Mouse (Mus musculus) lung, embryonic 14.5 days (tissue): ENCODE data around the gene Gm49450. TPM values are rescaled to one million over a fixed set of nuclear protein-coding genes. Genes with fewer than 3 reads are reported as not detected.
A peak's percentile ranks its signal among the peaks of the same experiment; 100 is the strongest.

ENCODE experiments used
- ATAC-seq: fragments of 200-750 bp; cut with Nextera tagmentation; 2 replicates; pipeline ENCODE4 v1.8.0; 2017; ENCODE audit warnings: mild to moderate bottlenecking, moderate TSS enrichment, moderate library complexity; ENCODE audit not compliant: insufficient read depth
- DNase-seq: peaks from one replicate; pipeline ENCODE4 v3.0.0-alpha.2; 2015
- H3K27ac ChIP-seq: fragments of 300-500 bp; sonication (generic); 2 replicates; pipeline ENCODE4 v1.5.1; 2014; ENCODE audit warnings: low read depth, mild to moderate bottlenecking, moderate library complexity
- H3K27me3 ChIP-seq: fragments of 300-500 bp; sonication (generic); 2 replicates; pipeline ENCODE4 v1.6.1; 2014; ENCODE audit warnings: low read length, control low read depth; ENCODE audit not compliant: insufficient read depth
- H3K36me3 ChIP-seq: fragments of 300-500 bp; sonication (generic); 2 replicates; pipeline ENCODE4 v1.6.1; 2014; ENCODE audit warnings: control low read depth; ENCODE audit not compliant: insufficient read depth
- H3K4me1 ChIP-seq: fragments of 300-500 bp; sonication (generic); 2 replicates; pipeline ENCODE4 v1.6.1; 2014; ENCODE audit warnings: antibody characterized with exemption, control low read depth; ENCODE audit not compliant: insufficient read depth
- H3K4me2 ChIP-seq: fragments of 300-500 bp; sonication (generic); 2 replicates; pipeline ENCODE4 v1.6.1; 2014; ENCODE audit warnings: mild to moderate bottlenecking
- H3K4me3 ChIP-seq: fragments of 300-500 bp; sonication (generic); 2 replicates; pipeline ENCODE4 v1.5.1; 2014; ENCODE audit warnings: low read depth, low read length
- H3K9ac ChIP-seq: fragments of 300-500 bp; sonication (generic); 2 replicates; pipeline ENCODE4 v1.6.1; 2014
- H3K9me3 ChIP-seq: fragments of 300-500 bp; sonication (generic); 2 replicates; pipeline ENCODE4 v1.6.1; 2016; ENCODE audit warnings: low read depth, low read length, control low read depth
- CTCF ChIP-seq: IDR thresholded peaks from 2 replicates; pipeline ENCODE4 v1.5.1; 2016; ENCODE audit warnings: antibody characterized with exemption, low read depth
- WGBS: fragments of 180-500 bp; shearing (Covaris S2); extraction: QIAGEN DNeasy Blood & Tissue Kit; methylation state at CpG from one replicate; pipeline ENCODE4 v1.1.7; 2014; 5-methylcytosine and 5-hydroxymethylcytosine counted together
- polyA plus RNA-seq: library from polyadenylated mRNA; unstranded; fragments of >200 nt; fragmentation: Nextera tagmentation; extraction: Ambion mirVana; gene quantifications from 2 replicates; pipeline ENCODE4 v1.2.1, GENCODE M21; 2014

The Gm49450 gene
- polyA plus RNA-seq = not detected in 2 replicates

DNA sequence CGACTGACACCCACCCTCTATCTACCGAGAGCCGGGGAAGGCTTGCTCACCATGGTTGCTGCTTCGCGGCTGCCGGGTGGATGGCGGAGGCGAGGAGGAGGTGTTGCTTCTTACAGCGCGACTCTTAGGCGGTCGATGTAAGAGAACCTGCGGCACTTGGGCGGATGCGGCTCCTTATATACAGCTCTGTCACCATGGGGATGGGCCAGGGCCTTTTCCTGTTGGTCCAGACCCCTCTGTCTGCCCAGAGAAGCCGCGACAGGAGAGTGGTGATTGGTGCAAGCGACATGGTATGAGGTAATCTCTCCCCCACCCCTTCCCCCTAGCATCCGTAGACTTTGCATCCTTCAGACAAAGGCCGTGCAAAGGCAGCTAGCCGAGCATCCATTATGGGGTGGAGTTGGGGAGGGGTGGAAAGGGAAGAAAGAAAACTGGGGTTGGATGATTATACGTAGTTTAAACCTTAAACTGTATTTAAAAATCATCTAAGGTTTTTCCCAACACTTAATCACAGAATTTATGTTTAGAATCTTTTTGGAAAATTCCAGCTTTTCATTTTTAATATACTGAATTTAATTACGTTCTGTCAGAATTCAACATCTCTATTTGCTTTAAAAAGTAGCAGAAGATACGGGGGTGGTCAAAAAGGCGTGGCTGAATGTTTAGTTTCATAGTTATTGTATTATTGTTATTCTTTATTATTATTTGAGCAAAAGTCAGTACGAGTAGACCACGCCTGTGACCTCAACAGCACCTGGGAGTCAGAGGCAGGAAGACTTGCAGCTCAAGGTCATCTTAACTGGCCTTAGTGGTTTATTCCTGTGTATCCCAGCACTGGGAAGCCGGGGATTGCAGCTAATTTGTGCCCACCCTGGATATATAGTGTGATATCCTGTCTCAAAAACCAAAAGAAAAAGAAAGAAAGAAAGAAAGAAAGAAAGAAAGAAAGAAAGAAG lies at the start of gene Gm49450, which contains the start of gene Tuba1a:
TSS of gene Gm49450 (minus strand) at position 151 of the 956 bp plus-strand sequence.
TSS of gene Tuba1a (minus strand) at position 303 of the 956 bp plus-strand sequence.
- H3K27ac ChIP-seq = peak within 1 kb of the TSS; percentile 98
- 6% methylated on average over 28 of the region's 28 CpGs for WGBS

DNA sequence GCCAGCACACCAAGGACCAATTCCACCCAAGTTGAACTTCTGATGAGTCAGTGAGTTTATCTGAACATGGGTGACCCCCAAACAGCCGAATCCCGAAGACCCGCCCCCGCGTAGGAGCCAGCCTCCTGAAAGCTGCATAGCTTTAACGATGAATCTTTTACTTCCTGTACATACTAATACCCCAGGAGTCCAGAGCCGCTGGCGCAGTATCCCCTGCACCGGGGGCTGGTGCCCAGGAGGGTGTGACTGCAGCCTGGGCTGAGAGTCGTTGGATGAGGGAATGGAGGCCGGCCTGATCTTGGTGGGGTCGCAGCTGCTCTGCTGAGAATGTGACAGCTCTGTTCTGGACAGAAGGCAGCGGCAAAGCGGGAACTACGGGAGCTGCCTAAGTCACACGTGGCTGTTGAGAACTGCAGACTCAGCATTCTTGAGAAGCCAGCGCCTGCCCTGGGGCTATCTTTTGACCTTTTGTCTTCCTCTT lies 48.1 kb upstream of the Gm49450 start:
- Histone ChIP-seq H3K4me1 (peaks cover 8% of the 10 kb centered on the region; the same call in 1 of the 2 replicates), H3K27ac (peak overlapping the region; percentile 33; the same call in 1 of the 2 replicates), H3K36me3 (no peaks in the 10 kb centered on the region), H3K4me3 (peak overlapping the region; percentile 22), H3K4me2 (peak overlapping the region; percentile 61), H3K9me3 (no peaks in the 10 kb centered on the region), H3K9ac (peak overlapping the region; percentile 34; the same call in 1 of the 2 replicates), H3K27me3 (no peaks in the 10 kb centered on the region)
- 10% methylated on average over 17 of the region's 17 CpGs for WGBS
- peak; percentile 72 for DNase-seq
- peak; percentile 59; the same call in 1 of the 2 replicates for ATAC-seq
- no peak for TF ChIP-seq CTCF

More for the DNA sequence above, at the start of gene Gm49450, which contains the start of gene Tuba1a:
- no peak for TF ChIP-seq CTCF
- no peaks in the 10 kb centered on the region; the same call in 1 of the 2 replicates for H3K4me1 ChIP-seq
- DNase-seq (peak; percentile 98), ATAC-seq (peak; percentile 99)
- peak within 1 kb of the TSS; percentile 78 for H3K4me3 ChIP-seq
- peak within 1 kb of the TSS; percentile 75 for H3K4me2 ChIP-seq
- H3K9me3 ChIP-seq = no peaks in the 10 kb centered on the region
- H3K36me3 ChIP-seq = 0 out of 2 replicates have a peak, but pooled peaks cover 7% of the 10 kb centered on the region
- peak within 1 kb of the TSS; percentile 95 for H3K9ac ChIP-seq
- H3K27me3 ChIP-seq = no peaks in the 10 kb centered on the region

DNA sequence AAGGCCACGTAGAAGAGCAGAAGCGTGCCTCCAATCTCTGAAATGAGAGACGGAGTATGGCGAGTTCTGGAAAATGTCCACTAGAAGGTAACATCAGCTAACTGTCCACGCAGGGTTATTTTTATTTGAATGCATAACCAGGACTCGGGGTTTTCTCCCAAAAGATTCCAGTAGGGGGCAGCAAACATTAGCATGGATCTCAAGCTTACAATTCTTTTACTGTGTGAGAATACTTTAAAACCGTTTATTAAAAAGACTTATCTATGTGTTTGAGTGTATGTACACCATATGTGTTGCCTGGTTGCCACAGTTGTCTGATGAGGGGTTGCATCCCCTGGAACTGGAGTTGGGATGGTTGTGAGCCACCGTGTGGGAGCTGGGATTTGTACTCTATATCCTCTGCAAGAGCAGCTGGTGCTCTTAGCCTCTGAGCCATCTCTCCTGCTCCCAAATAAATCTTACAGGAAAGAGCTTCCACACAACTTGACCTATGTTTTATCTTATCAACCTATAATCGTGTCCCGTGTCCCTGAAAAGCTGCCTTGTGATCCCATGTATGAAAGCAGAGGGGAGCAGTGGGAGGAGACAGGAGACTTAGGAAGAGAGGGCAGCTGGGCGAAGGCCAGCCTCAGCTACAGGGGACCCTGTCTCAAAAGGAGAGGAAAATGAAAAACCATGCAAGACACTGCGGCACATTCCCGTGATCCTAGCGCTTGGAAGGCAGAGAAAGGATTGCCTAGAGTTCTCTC lies 47.4 kb upstream of the Gm49450 start:
- Histone ChIP-seq H3K9ac (no peak overlapping the region), H3K4me1 (peaks cover 8% of the 10 kb centered on the region; the same call in 1 of the 2 replicates)

DNA sequence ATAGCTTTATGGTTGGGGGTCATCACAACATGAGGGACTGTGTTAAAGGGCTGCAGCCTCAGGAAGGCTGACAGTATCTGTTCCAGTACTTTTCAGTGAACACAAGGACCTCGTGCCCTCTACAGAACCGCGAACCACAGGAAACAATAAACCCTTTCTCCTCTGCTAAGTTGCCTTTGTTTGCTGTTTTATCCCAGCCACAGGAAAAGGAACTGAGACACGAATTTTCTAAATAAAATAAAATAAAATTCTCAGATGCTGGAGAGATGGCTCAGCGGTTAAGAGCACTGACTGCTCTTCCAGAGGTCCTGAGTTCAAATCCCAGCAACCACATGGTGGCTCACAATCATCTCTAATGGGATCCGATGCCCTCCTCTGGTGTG lies 45.4 kb upstream of the Gm49450 start:
- 36% methylated on average over 6 of the region's 6 CpGs for WGBS
- Histone ChIP-seq H3K9ac (no peak overlapping the region), H3K27ac (no peak overlapping the region; the same call in 1 of the 2 replicates), H3K36me3 (no peaks in the 10 kb centered on the region), H3K4me1 (peaks cover 8% of the 10 kb centered on the region; the same call in 1 of the 2 replicates), H3K4me3 (no peak overlapping the region), H3K9me3 (no peaks in the 10 kb centered on the region), H3K4me2 (no peak overlapping the region), H3K27me3 (no peaks in the 10 kb centered on the region)
- ATAC-seq (no peak), DNase-seq (no peak)
- no peak for TF ChIP-seq CTCF

More for the DNA sequence above, 47.4 kb upstream of the Gm49450 start:
- peak overlapping the region; percentile 61 for H3K4me2 ChIP-seq
- H3K36me3 ChIP-seq = no peaks in the 10 kb centered on the region
- DNase-seq = peak; percentile 92
- H3K27me3 ChIP-seq = no peaks in the 10 kb centered on the region
- WGBS = 34% methylated on average over 14 of the region's 14 CpGs
- H3K4me3 ChIP-seq = no peak overlapping the region
- TF ChIP-seq CTCF = peak; percentile 73
- no peaks in the 10 kb centered on the region for H3K9me3 ChIP-seq
- no peak for ATAC-seq
- H3K27ac ChIP-seq = peak overlapping the region; percentile 33; the same call in 1 of the 2 replicates

DNA sequence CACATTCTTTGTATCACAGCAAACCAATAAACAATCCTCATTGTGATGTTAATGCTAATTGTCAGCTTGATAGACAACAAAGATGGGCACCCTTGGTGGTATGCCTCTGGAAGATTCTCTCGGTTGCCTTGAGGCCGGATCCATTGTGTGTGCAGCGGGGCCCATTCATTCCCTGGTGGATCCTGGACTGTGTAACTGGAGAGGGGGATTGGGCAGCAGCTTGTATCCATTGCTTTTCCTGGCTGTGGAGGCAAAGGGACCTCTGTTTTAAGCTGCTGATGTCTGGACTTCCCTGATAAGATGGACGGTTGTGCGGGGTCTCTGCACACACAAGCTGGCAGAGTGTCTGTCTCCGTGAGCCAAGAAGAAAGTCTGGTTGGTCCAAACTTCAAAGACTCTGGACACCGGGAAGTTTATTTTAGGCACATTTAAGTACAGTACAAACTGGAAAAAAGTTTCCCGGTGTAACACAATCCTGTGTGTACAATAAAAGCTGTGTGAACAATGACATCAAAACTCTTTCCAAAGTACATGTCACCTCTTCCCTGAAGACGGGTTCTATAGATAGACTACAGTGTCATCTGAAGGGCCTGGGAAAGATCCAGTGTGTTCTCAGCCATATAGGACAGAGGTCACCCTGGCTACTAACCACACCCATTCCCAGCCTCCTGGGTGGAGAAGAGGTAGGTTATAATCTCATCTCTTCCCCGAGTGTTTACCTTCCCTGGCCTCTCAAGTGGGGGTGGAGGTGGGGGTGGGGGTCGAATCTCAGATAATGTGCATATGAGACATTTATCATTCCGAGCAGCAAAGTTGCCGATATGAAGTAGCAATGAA lies 44.8 kb upstream of the Gm49450 start:
- Histone ChIP-seq H3K4me2 (no peak overlapping the region), H3K9me3 (no peaks in the 10 kb centered on the region), H3K9ac (no peak overlapping the region), H3K36me3 (no peaks in the 10 kb centered on the region), H3K27ac (peak overlapping the region; percentile 60), H3K27me3 (no peaks in the 10 kb centered on the region), H3K4me3 (no peak overlapping the region), H3K4me1 (peaks cover 12% of the 10 kb centered on the region; the same call in 1 of the 2 replicates)
- no peak for ATAC-seq
- DNase-seq = peak; percentile 26
- WGBS = 24% methylated on average over 13 of the region's 13 CpGs
- TF ChIP-seq CTCF = no peak

DNA sequence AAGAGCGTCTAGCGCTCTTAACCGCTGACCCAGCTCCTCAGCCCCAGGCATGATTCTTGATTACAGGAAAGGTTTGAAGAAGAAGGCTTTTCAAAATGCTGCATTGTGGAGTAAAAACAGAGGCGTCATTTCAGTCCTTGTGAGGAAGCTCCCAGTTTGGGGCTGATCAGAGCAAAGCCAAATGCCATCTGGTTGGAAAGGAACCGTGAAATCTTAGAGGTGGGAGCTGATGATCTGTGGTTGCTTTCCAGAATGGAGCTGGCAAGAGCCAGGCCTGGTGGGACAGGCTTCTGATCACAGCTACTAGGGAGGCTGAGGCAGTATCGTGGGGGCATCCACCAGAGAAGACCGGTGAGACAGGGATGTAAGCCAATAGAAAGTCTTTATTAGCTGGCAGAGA lies 43.5 kb upstream of the Gm49450 start:
- H3K9ac ChIP-seq = no peak overlapping the region
- no peak overlapping the region for H3K4me2 ChIP-seq
- H3K4me1 ChIP-seq = peaks cover 22% of the 10 kb centered on the region
- no peaks in the 10 kb centered on the region for H3K9me3 ChIP-seq
- no peak overlapping the region for H3K4me3 ChIP-seq
- no peaks in the 10 kb centered on the region for H3K27me3 ChIP-seq
- no peak overlapping the region for H3K27ac ChIP-seq
- no peak for DNase-seq
- ATAC-seq = no peak
- 77% methylated on average over 7 of the region's 7 CpGs for WGBS
- no peak for TF ChIP-seq CTCF
- H3K36me3 ChIP-seq = no peaks in the 10 kb centered on the region
